Mouse (Mus musculus): ENCODE measurements around the gene Ptprk. TPM values are rescaled to one million over a fixed set of nuclear protein-coding genes. Genes with fewer than 3 reads are reported as not detected.

Gene Ptprk
- polyA plus RNA-seq, 1 experiment from 2014 or later: 22.1 TPM

GRCm38 (mm10) chr10:28425371-28425770, 350.8 kb downstream of the Ptprk start:
- no peaks in the 10 kb centered on the region for H3K36me3 ChIP-seq
- no peak overlapping the region for H3K27ac ChIP-seq
- no peaks in the 10 kb centered on the region for H3K9me3 ChIP-seq
- no peak for DNase-seq (ENCODE audit: low spot score)
- no peak overlapping the region for H3K4me3 ChIP-seq
- H3K27me3 ChIP-seq (ENCODE audit: insufficient read depth, poor library complexity, severe bottlenecking): no peaks in the 10 kb centered on the region
- H3K4me1 ChIP-seq (replicated peaks): no peaks in the 10 kb centered on the region

- no peaks in the 10 kb centered on the region for H3K4me1 ChIP-seq (replicated peaks)
- 94% methylated on average over 1 of the region's 1 CpGs for WGBS
- DNase-seq (ENCODE audit: low spot score): no peak
- H3K27me3 ChIP-seq (ENCODE audit: insufficient read depth, poor library complexity, severe bottlenecking): no peaks in the 10 kb centered on the region
- no peak overlapping the region for H3K27ac ChIP-seq
- H3K9me3 ChIP-seq: no peaks in the 10 kb centered on the region
- H3K36me3 ChIP-seq: no peaks in the 10 kb centered on the region
- H3K4me3 ChIP-seq: no peak overlapping the region
These were observed 361.5 kb downstream of the Ptprk start for GRCm38 (mm10) chr10:28436084-28436483.

- Histone ChIP-seq H3K9me3 (no peaks in the 10 kb centered on the region), H3K4me1 (replicated peaks) (0 out of 2 replicates have a peak, but pooled peaks cover 3% of the 10 kb centered on the region), H3K27me3 (ENCODE audit: insufficient read depth, poor library complexity, severe bottlenecking) (no peaks in the 10 kb centered on the region), H3K4me3 (no peak overlapping the region), H3K27ac (no peak overlapping the region), H3K36me3 (no peaks in the 10 kb centered on the region)
- no peak for DNase-seq (ENCODE audit: low spot score)
- 79% methylated on average over 4 of the region's 4 CpGs for WGBS
These were observed 375.2 kb downstream of the Ptprk start for GRCm38 (mm10) chr10:28449853-28450252.

- Histone ChIP-seq H3K4me3 (no peak overlapping the region), H3K27me3 (ENCODE audit: insufficient read depth, poor library complexity, severe bottlenecking) (no peaks in the 10 kb centered on the region), H3K36me3 (no peaks in the 10 kb centered on the region), H3K9me3 (no peaks in the 10 kb centered on the region), H3K4me1 (replicated peaks) (0 out of 2 replicates have a peak, but pooled peaks cover 3% of the 10 kb centered on the region), H3K27ac (no peak overlapping the region)
- DNase-seq (ENCODE audit: low spot score): no peak
- WGBS: 48% methylated on average over 1 of the region's 1 CpGs
These were observed 376.0 kb downstream of the Ptprk start for GRCm38 (mm10) chr10:28450642-28451041.

GRCm38 (mm10) chr10:28458027-28458426, 383.4 kb downstream of the Ptprk start:
- no peaks in the 10 kb centered on the region for H3K9me3 ChIP-seq
- H3K36me3 ChIP-seq: no peaks in the 10 kb centered on the region
- H3K27me3 ChIP-seq (ENCODE audit: insufficient read depth, poor library complexity, severe bottlenecking): no peaks in the 10 kb centered on the region
- WGBS: 64% methylated on average over 1 of the region's 1 CpGs
- H3K27ac ChIP-seq: no peak overlapping the region
- DNase-seq (ENCODE audit: low spot score): no peak
- H3K4me1 ChIP-seq (replicated peaks): no peaks in the 10 kb centered on the region
- no peak overlapping the region for H3K4me3 ChIP-seq

- no peak for DNase-seq (ENCODE audit: low spot score)
- no peaks in the 10 kb centered on the region for H3K27me3 ChIP-seq (ENCODE audit: insufficient read depth, poor library complexity, severe bottlenecking)
- H3K36me3 ChIP-seq: no peaks in the 10 kb centered on the region
- WGBS: 74% methylated on average over 1 of the region's 1 CpGs
- no peak overlapping the region for H3K27ac ChIP-seq
- 0 out of 2 replicates have a peak, but pooled peaks cover 4% of the 10 kb centered on the region for H3K4me1 ChIP-seq (replicated peaks)
- H3K9me3 ChIP-seq: no peaks in the 10 kb centered on the region
- H3K4me3 ChIP-seq: no peak overlapping the region
These were observed 385.3 kb downstream of the Ptprk start for GRCm38 (mm10) chr10:28459963-28460362.

GRCm38 (mm10) chr10:28463706-28464105, 389.1 kb downstream of the Ptprk start:
- WGBS: 96% methylated on average over 1 of the region's 1 CpGs
- no peaks in the 10 kb centered on the region for H3K9me3 ChIP-seq
- no peaks in the 10 kb centered on the region for H3K36me3 ChIP-seq

GRCm38 (mm10) chr10:28464766-28465548, 390.3 kb downstream of the Ptprk start:
- no peaks in the 10 kb centered on the region for H3K27me3 ChIP-seq (ENCODE audit: insufficient read depth, poor library complexity, severe bottlenecking)
- 56% methylated on average over 12 of the region's 12 CpGs for WGBS
- H3K4me3 ChIP-seq: no peak overlapping the region
- no peaks in the 10 kb centered on the region for H3K9me3 ChIP-seq
- no peak for DNase-seq (ENCODE audit: low spot score)
- H3K4me1 ChIP-seq (replicated peaks): 0 out of 2 replicates have a peak, but pooled peaks cover 4% of the 10 kb centered on the region
- H3K27ac ChIP-seq: no peak overlapping the region
- no peaks in the 10 kb centered on the region for H3K36me3 ChIP-seq

More at GRCm38 (mm10) chr10:28463706-28464105, 389.1 kb downstream of the Ptprk start:
- Histone ChIP-seq H3K4me3 (no peak overlapping the region), H3K27me3 (ENCODE audit: insufficient read depth, poor library complexity, severe bottlenecking) (no peaks in the 10 kb centered on the region), H3K27ac (no peak overlapping the region), H3K4me1 (replicated peaks) (0 out of 2 replicates have a peak, but pooled peaks cover 4% of the 10 kb centered on the region)
- DNase-seq (ENCODE audit: low spot score): no peak

- Histone ChIP-seq H3K27ac (no peak overlapping the region), H3K36me3 (no peaks in the 10 kb centered on the region), H3K27me3 (ENCODE audit: insufficient read depth, poor library complexity, severe bottlenecking) (no peaks in the 10 kb centered on the region), H3K9me3 (no peaks in the 10 kb centered on the region), H3K4me3 (no peak overlapping the region), H3K4me1 (replicated peaks) (no peaks in the 10 kb centered on the region)
- 30% methylated on average over 3 of the region's 3 CpGs for WGBS
- peak; percentile 36 for DNase-seq (ENCODE audit: low spot score)
These were observed 411.0 kb downstream of the Ptprk start for GRCm38 (mm10) chr10:28485574-28485973.

GRCm38 (mm10) chr10:28491006-28491405, 416.4 kb downstream of the Ptprk start:
- 88% methylated on average over 1 of the region's 1 CpGs for WGBS
- DNase-seq (ENCODE audit: low spot score): no peak

GRCm38 (mm10) chr10:28492206-28492605, 417.6 kb downstream of the Ptprk start:
- Histone ChIP-seq H3K4me3 (no peak overlapping the region), H3K36me3 (no peaks in the 10 kb centered on the region), H3K27me3 (ENCODE audit: insufficient read depth, poor library complexity, severe bottlenecking) (no peaks in the 10 kb centered on the region), H3K27ac (peak overlapping the region; percentile 53; the same call in 1 of the 2 replicates), H3K4me1 (replicated peaks) (peaks cover 31% of the 10 kb centered on the region), H3K9me3 (no peaks in the 10 kb centered on the region)
- peak; percentile 46 for DNase-seq (ENCODE audit: low spot score)
- 23% methylated on average over 9 of the region's 9 CpGs for WGBS

More at GRCm38 (mm10) chr10:28491006-28491405, 416.4 kb downstream of the Ptprk start:
- Histone ChIP-seq H3K36me3 (no peaks in the 10 kb centered on the region), H3K4me1 (replicated peaks) (peaks cover 31% of the 10 kb centered on the region), H3K27ac (no peak overlapping the region), H3K27me3 (ENCODE audit: insufficient read depth, poor library complexity, severe bottlenecking) (no peaks in the 10 kb centered on the region), H3K9me3 (no peaks in the 10 kb centered on the region), H3K4me3 (no peak overlapping the region)

GRCm38 (mm10) chr10:28492870-28493269, 418.2 kb downstream of the Ptprk start:
- peak; percentile 12 for DNase-seq (ENCODE audit: low spot score)
- peak overlapping the region; percentile 34 for H3K4me3 ChIP-seq
- H3K9me3 ChIP-seq: no peaks in the 10 kb centered on the region
- no peaks in the 10 kb centered on the region for H3K27me3 ChIP-seq (ENCODE audit: insufficient read depth, poor library complexity, severe bottlenecking)
- H3K36me3 ChIP-seq: no peaks in the 10 kb centered on the region
- H3K27ac ChIP-seq: peak overlapping the region; percentile 83
- WGBS: 23% methylated on average over 14 of the region's 14 CpGs
- H3K4me1 ChIP-seq (replicated peaks): peaks cover 31% of the 10 kb centered on the region

GRCm38 (mm10) chr10:28493271-28493861, 418.7 kb downstream of the Ptprk start:
- H3K27me3 ChIP-seq (ENCODE audit: insufficient read depth, poor library complexity, severe bottlenecking): no peaks in the 10 kb centered on the region
- WGBS: 14% methylated on average over 7 of the region's 7 CpGs
- peaks cover 31% of the 10 kb centered on the region for H3K4me1 ChIP-seq (replicated peaks)
- peak overlapping the region; percentile 34; the same call in 1 of the 2 replicates for H3K4me3 ChIP-seq
- no peaks in the 10 kb centered on the region for H3K9me3 ChIP-seq
- no peaks in the 10 kb centered on the region for H3K36me3 ChIP-seq
- DNase-seq (ENCODE audit: low spot score): peak; percentile 56
- H3K27ac ChIP-seq: peak overlapping the region; percentile 83

Measured in hindbrain, embryonic 10.5 days (tissue).